Mouse (Mus musculus) thymus, postnatal 0 days (tissue): ENCODE results near the gene Vrk3. TPM values are rescaled to one million over a fixed set of nuclear protein-coding genes. Genes with fewer than 3 reads are reported as not detected.

Experiments used
- DNase-seq: peaks from one replicate; pipeline ENCODE4 v3.0.0-alpha.2; 2015; ENCODE audit warnings: low spot score
- polyA plus RNA-seq: library from polyadenylated mRNA; unstranded; fragments of >200 nt; fragmentation: Nextera tagmentation; extraction: Ambion mirVana; gene quantifications from 2 replicates; pipeline ENCODE4 v1.2.1, GENCODE M21; 2015

The Vrk3 gene
- polyA plus RNA-seq, 1 experiment from 2014 or later, result 66.8 TPM

GRCm38 (mm10) chr7:44757164-44757563, 9.0 kb downstream of the Vrk3 start:
- DNase-seq, result no peak

DNA sequence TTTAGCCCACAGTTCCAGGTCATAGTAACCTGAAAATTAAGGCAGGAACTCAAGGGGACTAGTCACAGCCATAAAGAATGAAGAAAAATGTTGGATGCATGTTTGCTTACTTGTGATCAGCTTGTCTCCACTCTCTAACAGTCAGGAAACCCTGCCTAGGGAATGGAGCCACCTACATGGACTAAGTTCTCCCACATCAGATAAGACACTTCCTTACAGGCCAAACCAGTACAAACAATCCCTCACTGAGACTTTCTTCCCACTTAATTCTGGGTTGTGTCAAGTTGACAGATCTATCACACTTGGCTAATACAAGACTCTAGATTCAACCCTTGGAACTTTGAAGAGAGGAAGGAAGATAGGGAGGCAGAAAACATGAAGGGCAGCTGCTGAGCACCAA, 12.2 kb downstream of the Vrk3 start:
- DNase-seq, result no peak

GRCm38 (mm10) chr7:44768129-44768528, 19.9 kb downstream of the Vrk3 start:
- DNase-seq, result no peak

DNA sequence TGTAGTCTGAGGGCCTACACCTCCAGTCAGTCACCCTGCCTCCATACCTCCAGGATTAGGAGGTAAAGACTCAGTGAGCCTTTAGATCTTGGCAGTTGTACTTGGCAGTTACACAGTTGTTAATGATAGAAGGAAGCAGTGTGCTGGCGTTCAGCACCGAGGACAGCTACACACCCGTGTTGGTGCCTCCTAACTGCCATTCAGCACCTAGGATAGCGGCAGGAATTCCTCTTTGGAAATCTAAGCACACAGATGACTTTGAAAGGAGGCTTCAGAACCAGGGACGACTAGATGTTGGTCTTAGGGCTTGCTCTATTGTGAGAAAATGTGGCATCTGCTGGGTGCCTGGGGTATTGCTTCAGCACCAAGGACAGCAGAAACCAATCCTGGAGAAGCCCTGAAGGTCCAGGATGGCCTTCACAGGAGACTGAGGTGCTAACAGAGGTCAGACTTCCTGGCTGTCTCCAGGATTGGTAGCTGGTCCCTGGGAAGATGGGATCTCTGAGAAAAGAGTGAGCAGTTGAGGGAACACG, 21.9 kb downstream of the Vrk3 start:
- peak; percentile 37 for DNase-seq

DNA sequence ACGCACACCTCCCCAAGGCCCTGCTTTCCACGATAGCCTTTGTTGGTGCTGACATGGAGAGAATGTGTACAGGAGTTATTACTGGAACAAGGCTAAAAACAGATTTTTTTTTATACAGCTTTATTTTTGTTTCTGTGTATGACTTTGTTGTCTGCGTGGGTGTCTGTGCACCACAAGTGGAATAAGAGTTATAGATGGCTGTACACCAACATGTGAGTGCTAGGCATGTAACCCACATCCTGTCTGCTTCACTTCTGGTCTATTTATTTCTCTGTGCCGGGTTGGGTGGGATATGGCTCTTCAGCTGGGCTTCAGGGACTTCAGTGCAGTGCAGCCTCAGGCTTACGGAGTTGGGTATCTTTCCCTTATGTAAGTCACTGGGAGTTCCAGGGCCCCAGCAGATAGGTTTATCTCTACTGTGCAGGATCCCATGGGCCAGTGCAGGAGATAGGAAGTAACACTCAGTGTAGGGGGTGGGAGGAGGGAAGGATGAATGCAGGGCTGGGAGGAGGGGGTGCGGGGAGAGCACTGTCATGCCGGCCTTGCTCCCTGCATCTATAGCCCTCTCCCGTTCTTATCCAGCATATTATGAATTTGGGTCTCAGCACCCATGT, 24.5 kb downstream of the Vrk3 start:
- DNase-seq, result peak; percentile 42

GRCm38 (mm10) chr7:44776849-44777498, 28.8 kb downstream of the Vrk3 start:
- no peak for DNase-seq

DNA sequence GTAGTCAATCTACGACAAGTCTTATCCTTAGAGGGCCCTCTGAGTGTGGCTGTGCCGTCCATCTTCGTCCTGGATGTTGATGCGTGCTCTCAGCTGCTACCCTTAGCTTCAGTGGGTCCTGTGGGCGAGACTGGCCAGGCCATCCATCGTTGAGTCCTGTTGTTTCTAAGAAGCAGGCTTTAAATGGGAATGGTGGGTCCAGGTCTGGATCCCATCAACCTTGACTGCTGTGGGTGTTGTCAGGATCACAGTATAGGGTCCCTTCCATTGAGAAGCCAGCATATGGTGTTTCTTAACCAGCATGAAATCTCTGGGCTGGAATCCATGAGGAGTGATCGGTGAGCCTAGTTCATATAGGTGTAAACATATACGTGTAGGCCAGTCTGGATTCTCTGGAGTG, 31.9 kb downstream of the Vrk3 start:
- no peak for DNase-seq

DNA sequence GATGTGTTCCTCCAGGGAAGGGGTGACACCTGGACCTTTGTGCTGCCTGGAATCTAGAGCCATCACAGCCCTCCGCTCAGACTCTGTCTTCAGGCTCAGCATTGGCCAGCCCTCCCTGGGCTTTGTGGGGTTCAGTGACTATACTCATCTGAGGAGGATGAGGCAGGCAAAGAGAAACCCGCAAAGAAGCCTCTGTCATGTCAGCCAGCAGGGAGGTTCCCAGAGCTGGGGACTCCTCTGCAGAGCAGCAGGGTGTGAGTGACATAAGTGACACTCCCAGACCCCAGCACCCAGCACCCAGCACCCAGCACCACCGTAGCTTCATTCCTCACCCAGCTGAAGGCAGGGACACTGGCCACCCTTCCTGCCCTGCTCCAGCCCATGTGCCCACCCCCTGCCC, 41.3 kb downstream of the Vrk3 start:
- no peak for DNase-seq

GRCm38 (mm10) chr7:44790066-44790465, 41.9 kb downstream of the Vrk3 start:
- no peak for DNase-seq

GRCm38 (mm10) chr7:44792781-44793180, 44.6 kb downstream of the Vrk3 start:
- no peak for DNase-seq

DNA sequence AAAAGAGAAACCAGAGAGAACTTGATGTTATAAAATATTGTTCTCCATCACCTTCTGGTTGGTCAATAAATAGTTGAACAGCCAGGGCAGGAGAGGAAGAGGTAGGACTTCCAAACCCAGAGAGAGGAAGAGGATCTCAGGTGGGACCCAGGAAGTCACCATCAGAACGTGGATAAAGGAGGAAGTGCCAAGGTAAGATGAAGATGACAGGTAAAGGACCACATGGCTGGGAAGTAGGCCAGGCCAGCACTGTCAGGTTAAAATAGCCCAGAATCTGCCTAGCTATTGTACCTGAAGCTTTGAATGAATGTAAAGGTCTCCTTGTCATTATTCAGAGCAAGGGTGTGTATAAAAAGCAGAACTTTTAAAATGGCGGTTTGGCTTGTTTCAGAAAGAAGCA, 60.7 kb downstream of the Vrk3 start:
- DNase-seq, result no peak

DNA sequence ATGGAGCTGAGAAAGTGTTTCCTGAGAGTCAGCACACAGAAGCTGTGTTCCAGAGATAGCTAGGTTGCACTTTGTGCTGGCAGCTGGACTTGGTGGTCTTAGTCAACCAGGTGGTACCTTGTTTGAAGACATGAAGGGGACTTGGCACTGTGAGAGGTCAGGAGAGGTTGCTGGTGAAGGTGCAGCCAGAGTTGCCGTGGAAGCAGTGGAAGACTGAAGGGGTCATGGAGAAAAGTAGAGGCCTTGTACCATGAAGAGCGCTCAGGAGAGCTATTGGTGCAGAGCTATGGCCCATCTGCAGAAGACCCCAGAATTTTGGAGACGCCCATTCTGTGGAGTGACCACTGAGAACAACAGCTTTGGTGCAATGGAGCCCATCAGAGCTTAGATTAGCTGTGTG, 61.3 kb downstream of the Vrk3 start:
- DNase-seq, result no peak

DNA sequence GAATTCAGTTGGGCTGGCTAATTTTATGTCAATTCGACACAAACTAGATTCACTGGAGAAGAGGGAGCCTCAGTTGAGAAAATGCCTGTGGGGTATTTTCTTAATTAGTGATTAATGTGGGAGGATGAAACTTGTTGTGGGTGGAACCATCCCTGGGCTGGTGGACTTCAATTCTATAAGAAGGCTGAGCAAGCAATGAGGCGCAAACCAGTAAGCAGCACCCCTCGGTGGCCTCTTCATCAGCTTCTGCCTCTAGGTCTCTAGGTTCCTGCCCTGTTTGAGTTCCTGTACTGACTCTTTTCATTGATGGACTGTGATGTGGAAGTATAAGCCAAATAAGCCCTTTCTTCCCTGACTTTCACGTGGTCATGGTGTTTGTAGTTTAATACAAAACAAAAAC, 62.2 kb downstream of the Vrk3 start:
- no peak for DNase-seq

DNA sequence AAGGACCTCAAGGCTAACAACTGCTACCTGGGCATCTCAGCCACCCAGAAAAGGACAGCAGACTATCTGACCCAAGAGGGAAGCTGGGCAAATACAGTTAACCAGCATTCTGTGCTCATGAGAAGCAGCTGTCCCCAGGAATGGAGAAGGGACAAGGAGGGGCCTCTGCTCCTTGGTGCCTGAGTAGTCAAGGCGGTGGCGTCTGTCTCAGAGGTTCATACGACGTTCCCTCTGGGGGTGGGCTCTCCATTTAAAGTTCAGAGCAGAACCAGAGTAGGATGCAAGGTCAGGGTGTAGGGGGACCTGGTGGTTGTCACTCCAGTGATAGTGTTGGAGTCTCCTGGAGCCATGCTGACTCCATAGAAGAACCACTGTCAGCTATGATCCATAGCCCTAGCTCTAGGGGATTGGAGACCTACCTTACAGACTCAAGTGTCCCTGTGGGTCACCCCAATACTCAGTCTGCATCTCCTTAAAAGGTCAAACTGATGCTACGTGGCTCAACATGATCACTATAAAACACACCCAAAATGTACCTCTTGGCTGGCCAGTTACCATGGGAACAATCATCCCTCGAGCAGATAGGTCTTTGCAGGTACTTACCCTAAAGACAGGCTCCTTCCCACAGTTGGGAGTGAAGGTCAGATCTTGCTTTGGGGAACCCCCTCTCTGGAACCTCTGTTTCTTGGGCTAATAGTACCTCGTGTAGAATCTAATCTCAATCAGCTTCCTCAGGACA, 62.8 kb downstream of the Vrk3 start:
- no peak for DNase-seq

DNA sequence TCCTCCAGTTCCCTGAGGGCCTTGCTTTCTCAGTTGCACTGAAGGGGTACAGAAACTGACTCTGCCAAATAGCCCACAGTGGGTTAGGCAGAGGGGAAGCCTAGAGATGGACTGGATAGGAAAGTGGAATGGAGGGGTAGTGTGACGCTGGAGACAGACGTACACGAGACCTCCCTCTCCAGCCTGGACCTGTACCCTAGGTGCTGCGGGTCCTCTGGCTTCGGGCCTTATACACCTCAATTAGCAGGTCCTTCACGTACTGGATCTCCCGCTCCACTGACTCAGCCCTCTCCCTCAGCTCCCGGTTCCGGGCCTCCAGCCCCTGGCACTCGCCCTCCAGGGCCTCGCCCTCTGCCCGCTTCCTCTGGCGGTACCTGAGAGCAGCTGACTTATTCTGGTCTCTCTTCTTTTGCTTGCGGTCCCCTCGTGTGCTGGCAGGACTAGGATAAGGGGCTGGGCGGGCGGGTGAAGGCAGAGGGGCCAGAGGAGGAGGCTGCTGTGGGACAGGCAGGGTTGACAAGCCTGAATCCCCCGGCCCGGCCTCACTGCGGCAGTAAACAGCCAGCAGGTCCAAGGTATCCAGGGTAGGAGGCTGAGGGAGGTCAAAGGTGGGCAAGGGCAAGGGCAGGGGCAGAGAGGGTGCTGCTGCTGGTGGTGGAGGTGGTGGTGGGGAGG, 64.6 kb downstream of the Vrk3 start:
- no peak for DNase-seq

DNA sequence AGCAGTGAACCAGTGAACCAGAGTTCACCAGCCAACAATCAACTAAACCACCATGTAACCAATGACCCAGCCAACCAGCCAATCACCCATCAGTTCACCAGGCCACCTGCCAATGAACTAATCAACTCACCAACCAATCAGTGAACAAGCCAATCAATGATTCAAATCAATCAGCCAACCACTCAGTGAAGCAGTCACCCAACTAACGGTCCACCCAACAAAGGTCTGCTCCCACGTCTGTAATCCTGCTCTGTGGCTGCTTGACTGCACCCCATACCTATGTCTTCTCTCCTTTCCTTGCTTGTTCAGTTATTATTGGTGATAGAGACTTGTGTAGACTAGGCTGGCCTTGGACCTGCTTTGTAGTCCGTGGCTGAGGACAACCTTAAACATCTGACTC, 65.8 kb downstream of the Vrk3 start:
- no peak for DNase-seq

GRCm38 (mm10) chr7:44814423-44814822, 66.2 kb downstream of the Vrk3 start:
- no peak for DNase-seq

- no peak for DNase-seq
Measured at GRCm38 (mm10) chr7:44814952-44815553, 66.8 kb downstream of the Vrk3 start.

DNA sequence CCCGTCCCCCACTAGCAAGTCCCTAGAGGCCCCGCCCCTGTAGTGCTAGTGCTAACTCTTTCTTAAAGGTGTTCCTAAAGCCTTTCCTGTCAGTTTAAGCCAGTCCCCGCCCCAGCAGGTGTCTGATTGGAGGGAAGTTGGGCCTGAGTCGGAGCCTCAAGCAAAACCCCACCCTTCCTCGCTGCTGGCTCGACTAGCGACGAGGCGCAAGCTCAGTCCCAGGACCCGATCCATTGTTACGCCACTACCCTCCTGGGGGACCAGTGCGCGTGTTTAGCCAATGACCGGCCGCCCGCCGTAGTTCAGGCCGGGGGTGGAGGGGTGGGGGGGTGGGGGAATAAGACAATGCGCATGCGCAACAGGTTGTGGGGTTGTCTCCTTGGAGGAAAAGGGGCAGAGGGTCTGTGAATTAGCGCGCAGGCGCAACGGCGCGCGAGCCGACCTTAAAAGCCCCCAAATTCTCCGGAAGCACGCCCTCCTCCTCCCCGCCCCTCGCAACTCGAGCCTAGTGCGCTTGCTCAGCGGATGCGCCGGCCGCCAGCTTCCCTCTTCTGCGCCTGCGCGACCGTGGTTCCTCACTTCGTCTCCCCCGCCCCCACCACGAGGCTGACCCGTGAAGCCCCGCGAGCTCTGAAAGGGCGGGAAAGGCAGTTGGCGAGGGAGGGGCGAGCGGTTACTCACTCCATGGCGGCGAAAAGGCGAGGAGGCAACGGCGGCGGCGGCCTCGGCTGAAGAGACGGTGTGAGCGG, 67.7 kb downstream of the Vrk3 start, which contains the start of the genes Nup62 and Il4i1:
Nup62 (plus strand) TSS at position 368 of the 749 bp plus-strand sequence.
Il4i1 (plus strand) TSS at position 667 of the 749 bp plus-strand sequence.
- DNase-seq, result peak; percentile 100

GRCm38 (mm10) chr7:44816470-44817021, 68.3 kb downstream of the Vrk3 start, which contains the start of gene Atf5:
Gene Atf5 (minus strand): TSS chr7:44816658.
- DNase-seq, result no peak
